Mouse (Mus musculus) neural tube, embryonic 14.5 days (tissue): Measurements from ENCODE around the gene Gm17651. TPM values are rescaled to one million over a fixed set of nuclear protein-coding genes. Genes with fewer than 3 reads are reported as not detected.

ENCODE experiments used
- ATAC-seq: fragments of 200-750 bp; cut with Nextera tagmentation; 2 replicates; pipeline ENCODE4 v1.8.0; 2017; ENCODE audit warnings: low read depth, mild to moderate bottlenecking, moderate TSS enrichment, moderate library complexity
- H3K27ac ChIP-seq: fragments of 300-500 bp; sonication (generic); 2 replicates; pipeline ENCODE4 v1.5.1; 2014; ENCODE audit warnings: low read depth, mild to moderate bottlenecking, control low read depth, low read length, moderate library complexity, mixed read lengths
- H3K27me3 ChIP-seq: fragments of 300-500 bp; sonication (generic); 2 replicates; pipeline ENCODE4 v1.6.1; 2014; ENCODE audit warnings: low read length; ENCODE audit not compliant: control insufficient read depth, insufficient read depth
- H3K36me3 ChIP-seq: fragments of 300-500 bp; sonication (generic); 2 replicates; pipeline ENCODE4 v1.6.1; 2014; ENCODE audit warnings: low read length, mixed read lengths; ENCODE audit not compliant: control insufficient read depth, insufficient read depth
- H3K4me1 ChIP-seq: fragments of 300-500 bp; sonication (generic); 2 replicates; pipeline ENCODE4 v1.6.1; 2014; ENCODE audit warnings: low read length; ENCODE audit not compliant: control insufficient read depth, insufficient read depth
- H3K4me2 ChIP-seq: fragments of 300-500 bp; sonication (generic); 2 replicates; pipeline ENCODE4 v1.6.1; 2014; ENCODE audit warnings: mild to moderate bottlenecking, low read depth, low read length, control low read depth
- H3K4me3 ChIP-seq: fragments of 300-500 bp; sonication (generic); 2 replicates; pipeline ENCODE4 v1.5.1; 2014; ENCODE audit warnings: low read depth, low read length, control low read depth, mixed read lengths
- H3K9ac ChIP-seq: fragments of 300-500 bp; sonication (generic); replicated peaks from 2 replicates; pipeline ENCODE4 v1.6.1; 2014; ENCODE audit warnings: low read depth, mild to moderate bottlenecking, control low read depth, low read length, mixed read lengths
- H3K9me3 ChIP-seq: fragments of 300-500 bp; sonication (generic); 2 replicates; pipeline ENCODE4 v1.6.1; 2016; ENCODE audit warnings: low read length; ENCODE audit not compliant: control insufficient read depth
- WGBS: fragments of 180-500 bp; shearing (Covaris S2); extraction: QIAGEN DNeasy Blood & Tissue Kit; methylation state at CpG from one replicate; pipeline ENCODE4 v1.1.7; 2014; 5-methylcytosine and 5-hydroxymethylcytosine counted together
- microRNA-seq: library from miRNA; unstranded; fragments of <30 nt; microRNA quantifications from one replicate; pipeline ENCODE4, GENCODE M21; 2016
- polyA plus RNA-seq: library from polyadenylated mRNA; unstranded; fragments of >200 nt; fragmentation: Nextera tagmentation; extraction: Ambion mirVana; gene quantifications from 2 replicates; pipeline ENCODE4 v1.2.1, GENCODE M21; 2014

The Gm17651 gene
- polyA plus RNA-seq, 1 experiment from 2014 or later, result not detected

DNA sequence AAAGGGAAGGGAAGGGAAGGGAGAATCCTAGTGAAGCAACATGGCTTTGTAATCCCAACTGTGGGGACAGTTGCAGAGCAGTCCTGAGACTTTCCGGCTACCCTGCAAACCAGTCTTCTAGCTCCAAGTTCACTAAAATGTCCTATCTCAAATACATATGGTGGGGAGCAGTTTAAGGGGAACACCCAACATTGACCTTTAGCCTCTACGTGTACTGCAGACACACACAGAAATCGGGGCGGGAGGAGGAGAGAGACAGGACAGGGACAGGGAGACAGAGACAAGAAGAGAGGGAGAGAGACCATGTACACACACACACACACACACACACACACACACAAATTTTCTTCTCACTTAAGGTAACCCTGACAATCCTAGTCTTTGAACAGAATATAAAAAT, 44.6 kb downstream of the Gm17651 start:
- Histone ChIP-seq H3K36me3 (no peaks in the 10 kb centered on the region), H3K4me3 (no peak overlapping the region), H3K9me3 (no peaks in the 10 kb centered on the region), H3K9ac (no peak overlapping the region), H3K4me2 (no peak overlapping the region), H3K4me1 (no peaks in the 10 kb centered on the region), H3K27me3 (no peaks in the 10 kb centered on the region), H3K27ac (no peak overlapping the region)
- 82% methylated on average over 4 of the region's 4 CpGs for WGBS
- ATAC-seq, result no peak

DNA sequence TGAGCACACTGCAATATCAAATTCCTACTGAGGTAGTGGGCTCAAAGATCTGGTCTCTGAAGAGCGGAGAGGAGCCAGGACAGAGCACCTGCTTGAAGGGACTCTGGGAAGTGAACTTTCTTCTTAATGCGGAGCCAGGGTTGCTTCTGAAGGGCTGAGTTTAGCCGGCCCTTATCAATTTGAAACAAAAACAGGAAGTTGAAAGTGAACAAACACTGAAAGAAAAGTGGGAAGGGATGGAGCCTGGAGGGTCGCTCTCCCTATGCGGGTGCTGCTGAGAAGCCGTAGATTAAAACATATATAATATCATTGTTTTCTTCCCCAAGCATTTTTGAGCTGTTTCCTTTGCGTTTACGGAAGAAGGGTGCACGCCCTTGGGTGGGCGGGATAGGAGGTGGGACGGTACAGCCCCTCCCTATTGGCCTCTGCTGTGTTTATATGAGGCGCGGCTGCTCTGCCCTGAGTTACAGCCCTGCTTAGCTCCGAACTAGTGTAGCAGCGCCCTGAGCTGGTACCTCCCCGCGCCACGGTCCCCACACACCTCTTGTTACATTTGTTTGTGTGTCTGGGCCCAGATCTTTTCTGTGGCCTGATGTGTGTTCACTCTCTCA, 46.0 kb downstream of the Gm17651 start, which contains the start of gene Fmo5:
Gene Fmo5 (plus strand): TSS at position 414 of the 611 bp plus-strand sequence.
- Histone ChIP-seq H3K27me3 (no peaks in the 10 kb centered on the region), H3K4me1 (no peaks in the 10 kb centered on the region), H3K4me3 (peak within 1 kb of the TSS; percentile 19; the same call in 1 of the 2 replicates), H3K9ac (no peak within 1 kb of the TSS), H3K36me3 (no peaks in the 10 kb centered on the region), H3K27ac (no peak within 1 kb of the TSS), H3K4me2 (peak within 1 kb of the TSS; percentile 44), H3K9me3 (no peaks in the 10 kb centered on the region)
- ATAC-seq, result peak; percentile 70; the same call in 1 of the 2 replicates
- WGBS, result 6% methylated on average over 18 of the region's 18 CpGs

- H3K4me3 ChIP-seq, result no peak overlapping the region
- H3K9me3 ChIP-seq, result no peaks in the 10 kb centered on the region
- no peaks in the 10 kb centered on the region for H3K27me3 ChIP-seq
- no peaks in the 10 kb centered on the region for H3K36me3 ChIP-seq
- no peak overlapping the region for H3K4me2 ChIP-seq
- no peak overlapping the region for H3K9ac ChIP-seq
- ATAC-seq, result no peak
- 80% methylated on average over 7 of the region's 7 CpGs for WGBS
- H3K4me1 ChIP-seq, result no peaks in the 10 kb centered on the region
- no peak overlapping the region for H3K27ac ChIP-seq
These were observed 46.6 kb downstream of the Gm17651 start for GRCm38 (mm10) chr3:97627893-97628292.

GRCm38 (mm10) chr3:97624611-97625010, 49.9 kb downstream of the Gm17651 start:
- H3K27ac ChIP-seq, result no peak overlapping the region
- H3K27me3 ChIP-seq, result no peaks in the 10 kb centered on the region
- no peak overlapping the region for H3K4me3 ChIP-seq
- H3K36me3 ChIP-seq, result no peaks in the 10 kb centered on the region
- H3K9ac ChIP-seq, result no peak overlapping the region
- no peaks in the 10 kb centered on the region for H3K4me1 ChIP-seq
- 49% methylated on average over 2 of the region's 2 CpGs for WGBS
- no peak for ATAC-seq
- no peaks in the 10 kb centered on the region for H3K9me3 ChIP-seq
- H3K4me2 ChIP-seq, result no peak overlapping the region

Small RNA genes within 50 kb of the gene (microRNA-seq; reads per million reads assigned to microRNA genes)
- gene Mir7225, result not detected

Other genes with a start within 250 kb of the Gm17651 start
- gene Chd1l, start 64.5 kb downstream of the Gm17651 start, polyA plus RNA-seq, result 4.3 and 5.3 TPM in 2 replicates
- 0.32 and 0.46 TPM in 2 replicates for gene Fmo5, start 45.9 kb downstream of the Gm17651 start, polyA plus RNA-seq
- gene Prkab2, start 16.5 kb downstream of the Gm17651 start, polyA plus RNA-seq, result 11.8 and 14.0 TPM in 2 replicates
- gene Pde4dip, start 214.0 kb upstream of the Gm17651 start, polyA plus RNA-seq, result 75.8 and 87.1 TPM in 2 replicates
- 105 and 111 TPM in 2 replicates for gene Sec22b, start 226.5 kb upstream of the Gm17651 start, polyA plus RNA-seq